Mouse (Mus musculus) bone marrow, adult 2 months (tissue): ENCODE results near the gene Mthfsd.
A peak's percentile ranks its signal among the peaks of the same experiment; 100 is the strongest.

Experiments
- CTCF ChIP-seq: fragments of 200-500 bp; IDR thresholded peaks from 2 replicates; pipeline ENCODE4 v1.5.1; 2011; ENCODE audit warnings: low read length, control low read depth; ENCODE audit not compliant: control insufficient read depth, insufficient read depth
- POLR2A ChIP-seq: fragments of 200-500 bp; IDR thresholded peaks from 2 replicates; pipeline ENCODE4 v1.6.1; 2011; ENCODE audit warnings: low read depth, mild to moderate bottlenecking, control low read depth, low read length, borderline replicate concordance; ENCODE audit not compliant: control insufficient read depth

GRCm38 (mm10) chr8:121104049-121104818 lies 4.0 kb downstream of the Mthfsd start:
- TF ChIP-seq CTCF (peak; percentile 93), POLR2A (no peak)
